Mouse (Mus musculus) lung, postnatal 0 days (tissue): ENCODE results near the gene Mrps2. TPM values are rescaled to one million over a fixed set of nuclear protein-coding genes. Genes with fewer than 3 reads are reported as not detected.

Source experiments
- ATAC-seq: fragments of 200-750 bp; cut with Nextera tagmentation; 2 replicates; pipeline ENCODE4 v1.8.0; 2017; ENCODE audit warnings: moderate library complexity
- DNase-seq: peaks from one replicate; pipeline ENCODE4 v3.0.0-alpha.2; 2016; ENCODE audit warnings: low spot score
- H3K27ac ChIP-seq: fragments of 300-500 bp; sonication (generic); 2 replicates; pipeline ENCODE4 v1.5.1; 2014; ENCODE audit warnings: antibody characterized with exemption, mild to moderate bottlenecking, low read length, mixed read lengths
- H3K27me3 ChIP-seq: fragments of 300-500 bp; sonication (generic); replicated peaks from 2 replicates; pipeline ENCODE4 v1.6.1; 2014; ENCODE audit warnings: low read length, mixed read lengths; ENCODE audit not compliant: insufficient read depth
- H3K36me3 ChIP-seq: fragments of 300-500 bp; sonication (generic); 2 replicates; pipeline ENCODE4 v1.6.1; 2014; ENCODE audit warnings: low read length, mixed read lengths; ENCODE audit not compliant: insufficient read depth
- H3K4me1 ChIP-seq: fragments of 300-500 bp; sonication (generic); 2 replicates; pipeline ENCODE4 v1.6.1; 2014; ENCODE audit warnings: antibody characterized with exemption, low read depth, low read length, mixed read lengths; ENCODE audit not compliant: insufficient read depth
- H3K4me2 ChIP-seq: fragments of 300-500 bp; sonication (generic); replicated peaks from 2 replicates; pipeline ENCODE4 v1.6.1; 2014; ENCODE audit warnings: low read depth, mild to moderate bottlenecking, low read length, moderate library complexity, mixed read lengths
- H3K4me3 ChIP-seq: fragments of 300-500 bp; sonication (generic); 2 replicates; pipeline ENCODE4 v1.5.1; 2014; ENCODE audit warnings: low read depth, low read length
- H3K9ac ChIP-seq: fragments of 300-500 bp; sonication (generic); replicated peaks from 2 replicates; pipeline ENCODE4 v1.6.1; 2014; ENCODE audit warnings: low read depth, mild to moderate bottlenecking
- H3K9me3 ChIP-seq: fragments of 300-500 bp; sonication (generic); 2 replicates; pipeline ENCODE4 v1.6.1; 2016; ENCODE audit warnings: low read length, mixed read lengths
- CTCF ChIP-seq: IDR thresholded peaks from 2 replicates; pipeline ENCODE4 v1.5.1; 2016; ENCODE audit warnings: antibody characterized with exemption, mild to moderate bottlenecking
- EP300 ChIP-seq: IDR thresholded peaks from 2 replicates; pipeline ENCODE4 v1.6.1; 2016; ENCODE audit warnings: antibody characterized with exemption, mild to moderate bottlenecking, control low read depth
- WGBS: fragments of 180-500 bp; shearing (Covaris S2); extraction: QIAGEN DNeasy Blood & Tissue Kit; methylation state at CpG from one replicate; pipeline ENCODE4 v1.1.7; 2014; 5-methylcytosine and 5-hydroxymethylcytosine counted together
- polyA plus RNA-seq: library from polyadenylated mRNA; unstranded; fragments of >200 nt; fragmentation: Nextera tagmentation; extraction: Ambion mirVana; gene quantifications from 2 replicates; pipeline ENCODE4 v1.2.1, GENCODE M21; 2015

Mrps2 gene
- polyA plus RNA-seq, 1 experiment from 2014 or later, result 20.8 TPM

DNA sequence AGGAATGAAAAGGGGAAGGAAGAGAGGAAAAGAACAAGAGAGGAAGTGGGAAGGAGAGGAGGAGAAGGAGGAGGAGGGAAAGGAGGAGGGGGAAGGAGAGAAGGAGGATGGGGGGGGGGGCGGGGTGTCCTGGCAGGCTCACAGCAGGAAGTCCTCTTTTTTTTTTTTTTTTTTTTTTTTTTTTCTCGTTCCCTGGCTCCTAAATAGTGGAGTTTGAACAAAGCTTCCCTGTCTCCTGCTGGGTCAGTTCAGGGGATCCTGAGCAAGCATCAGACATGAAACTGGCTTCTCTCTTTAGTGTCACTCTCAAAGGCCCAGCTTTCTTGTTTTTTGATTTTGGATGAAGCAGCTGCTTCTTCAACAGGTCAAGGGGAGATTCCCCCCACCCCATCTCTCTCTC lies 34.4 kb upstream of the Mrps2 start:
- Histone ChIP-seq H3K4me3 (no peak overlapping the region), H3K9me3 (no peaks in the 10 kb centered on the region), H3K27me3 (no peaks in the 10 kb centered on the region), H3K27ac (no peak overlapping the region), H3K4me2 (no peak overlapping the region), H3K36me3 (no peaks in the 10 kb centered on the region), H3K4me1 (no peaks in the 10 kb centered on the region), H3K9ac (no peak overlapping the region)
- WGBS, result 0% methylated on average over 1 of the region's 2 CpGs
- DNase-seq (peak; percentile 24), ATAC-seq (no peak)
- TF ChIP-seq EP300 (no peak), CTCF (no peak)

GRCm38 (mm10) chr2:28435401-28435800 lies 32.5 kb upstream of the Mrps2 start:
- no peaks in the 10 kb centered on the region for H3K36me3 ChIP-seq
- WGBS, result 81% methylated on average over 11 of the region's 11 CpGs
- H3K27me3 ChIP-seq, result no peaks in the 10 kb centered on the region
- no peak for TF ChIP-seq EP300
- TF ChIP-seq CTCF, result no peak
- no peaks in the 10 kb centered on the region for H3K9me3 ChIP-seq
- ATAC-seq (no peak), DNase-seq (no peak)
- no peak overlapping the region for H3K4me2 ChIP-seq
- no peak overlapping the region for H3K9ac ChIP-seq
- H3K4me3 ChIP-seq, result no peak overlapping the region
- H3K27ac ChIP-seq, result no peak overlapping the region
- H3K4me1 ChIP-seq, result no peaks in the 10 kb centered on the region

DNA sequence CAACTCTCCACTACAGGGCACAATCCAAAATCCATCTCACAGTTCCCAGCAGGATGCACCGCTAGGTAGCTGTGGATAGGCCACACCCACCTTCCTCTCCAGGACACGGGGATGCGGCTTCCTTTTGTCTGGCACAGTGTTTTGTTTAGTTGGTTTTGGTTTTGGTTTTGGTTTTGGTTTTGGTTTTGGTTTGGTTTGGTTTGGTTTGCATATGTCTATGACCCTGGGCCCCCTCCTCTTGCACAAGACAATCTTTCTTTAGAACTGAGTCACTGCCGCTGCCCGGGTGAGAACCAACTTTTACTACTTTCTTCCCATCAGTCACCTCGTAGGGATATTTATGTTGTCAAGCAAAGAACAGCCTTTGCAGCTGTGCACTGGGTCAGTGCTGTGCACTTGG lies 27.0 kb upstream of the Mrps2 start:
- H3K9me3 ChIP-seq, result no peaks in the 10 kb centered on the region
- H3K4me1 ChIP-seq, result no peaks in the 10 kb centered on the region
- DNase-seq (no peak), ATAC-seq (no peak)
- H3K27me3 ChIP-seq, result no peaks in the 10 kb centered on the region
- no peak overlapping the region for H3K4me2 ChIP-seq
- 61% methylated on average over 6 of the region's 6 CpGs for WGBS
- TF ChIP-seq CTCF (no peak), EP300 (no peak)
- H3K9ac ChIP-seq, result no peak overlapping the region
- no peaks in the 10 kb centered on the region for H3K36me3 ChIP-seq
- H3K27ac ChIP-seq, result no peak overlapping the region
- no peak overlapping the region for H3K4me3 ChIP-seq

DNA sequence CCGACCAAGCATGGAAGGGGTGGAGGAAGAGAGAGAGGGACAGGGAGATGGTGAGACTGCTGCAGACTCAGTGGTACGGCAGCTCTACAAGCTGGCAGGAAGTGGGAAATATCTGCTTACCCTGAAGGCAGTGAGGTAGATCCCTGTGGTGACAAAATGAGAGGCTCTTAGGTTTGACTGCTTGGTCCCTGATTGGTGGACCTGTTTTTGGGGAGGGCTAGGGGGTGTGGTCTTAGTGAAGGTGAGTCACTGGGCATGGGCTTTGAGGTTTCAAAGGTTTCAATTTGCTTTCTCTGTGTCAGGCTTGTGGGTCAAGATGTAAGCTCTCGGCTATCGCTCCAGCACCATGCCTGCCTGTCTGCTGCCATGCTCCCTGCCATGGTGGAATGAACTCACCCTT lies 22.8 kb upstream of the Mrps2 start:
- no peaks in the 10 kb centered on the region for H3K9me3 ChIP-seq
- ATAC-seq (no peak), DNase-seq (no peak)
- no peak overlapping the region for H3K4me2 ChIP-seq
- no peaks in the 10 kb centered on the region for H3K36me3 ChIP-seq
- H3K27ac ChIP-seq, result no peak overlapping the region
- 81% methylated on average over 4 of the region's 4 CpGs for WGBS
- no peaks in the 10 kb centered on the region for H3K4me1 ChIP-seq
- no peaks in the 10 kb centered on the region for H3K27me3 ChIP-seq
- H3K9ac ChIP-seq, result no peak overlapping the region
- TF ChIP-seq EP300, result no peak
- TF ChIP-seq CTCF, result no peak
- no peak overlapping the region for H3K4me3 ChIP-seq

- Histone ChIP-seq H3K27me3 (no peaks in the 10 kb centered on the region), H3K27ac (no peak overlapping the region), H3K9ac (peak overlapping the region; percentile 58), H3K9me3 (no peaks in the 10 kb centered on the region), H3K4me2 (peak overlapping the region; percentile 98), H3K36me3 (no peaks in the 10 kb centered on the region), H3K4me3 (peak overlapping the region; percentile 68), H3K4me1 (no peaks in the 10 kb centered on the region)
- WGBS, result 3% methylated on average over 5 of the region's 5 CpGs
- no peak for DNase-seq
- no peak for TF ChIP-seq EP300
- ATAC-seq, result no peak; the same call in 1 of the 2 replicates
Measured at GRCm38 (mm10) chr2:28446181-28446514, 21.7 kb upstream of the Mrps2 start.

DNA sequence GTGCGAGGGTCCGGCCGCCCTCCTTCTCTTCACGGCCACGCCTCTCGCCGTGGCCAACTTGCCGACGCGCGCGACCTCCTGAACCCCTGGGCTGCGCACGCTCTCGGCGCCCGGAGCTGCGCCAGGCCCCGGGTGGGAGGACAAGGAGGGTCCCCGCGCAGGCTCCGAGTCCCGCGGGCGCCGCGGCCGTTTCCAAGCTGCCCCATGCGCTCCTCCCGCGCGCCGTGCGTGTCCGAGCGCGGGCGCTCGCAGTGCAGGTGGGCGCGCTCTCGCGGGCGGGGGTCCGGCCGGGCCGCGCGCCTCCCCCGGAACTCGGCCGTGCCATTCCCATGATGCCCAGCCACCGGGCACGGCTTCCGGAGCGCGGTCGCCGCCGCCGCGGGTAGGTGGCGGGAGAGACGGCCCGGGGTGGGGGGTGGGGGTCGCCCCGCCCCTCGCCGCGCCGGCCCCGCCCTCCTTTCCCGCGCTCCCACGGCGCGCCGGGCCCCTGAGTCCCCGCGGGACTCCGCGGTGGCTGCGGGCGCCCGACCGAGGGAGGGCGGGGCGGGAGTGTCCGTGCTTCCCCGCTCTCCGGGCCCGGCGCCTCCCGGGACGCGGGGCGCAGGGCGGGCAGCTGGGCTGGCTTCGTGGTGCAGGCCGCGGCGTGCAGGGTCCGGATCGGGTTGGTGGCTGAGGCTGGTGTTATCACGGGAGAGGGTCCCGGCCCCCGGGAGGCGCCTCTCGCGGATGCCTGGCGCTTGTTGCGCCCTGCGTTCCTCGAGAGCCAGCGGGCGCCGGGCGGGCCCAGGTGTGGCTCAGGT lies 21.2 kb upstream of the Mrps2 start, which contains the start of gene Ppp1r26:
TSS of gene Ppp1r26 (plus strand) at position 286 of the 800 bp plus-strand sequence.
- DNase-seq, result peak; percentile 39
- H3K27ac ChIP-seq, result peak within 1 kb of the TSS; percentile 75
- no peaks in the 10 kb centered on the region for H3K36me3 ChIP-seq
- TF ChIP-seq EP300 (no peak), CTCF (no peak)
- peak within 1 kb of the TSS; percentile 98 for H3K4me2 ChIP-seq
- 2% methylated on average over 41 of the region's 118 CpGs for WGBS
- H3K9me3 ChIP-seq, result no peaks in the 10 kb centered on the region
- H3K27me3 ChIP-seq, result no peaks in the 10 kb centered on the region
- no peaks in the 10 kb centered on the region for H3K4me1 ChIP-seq
- ATAC-seq, result peak; percentile 82
- H3K9ac ChIP-seq, result peak within 1 kb of the TSS; percentile 58
- H3K4me3 ChIP-seq, result peak within 1 kb of the TSS; percentile 68
